ENCODE assay signal across 15 mouse cellular contexts in the genomic region with DNA sequence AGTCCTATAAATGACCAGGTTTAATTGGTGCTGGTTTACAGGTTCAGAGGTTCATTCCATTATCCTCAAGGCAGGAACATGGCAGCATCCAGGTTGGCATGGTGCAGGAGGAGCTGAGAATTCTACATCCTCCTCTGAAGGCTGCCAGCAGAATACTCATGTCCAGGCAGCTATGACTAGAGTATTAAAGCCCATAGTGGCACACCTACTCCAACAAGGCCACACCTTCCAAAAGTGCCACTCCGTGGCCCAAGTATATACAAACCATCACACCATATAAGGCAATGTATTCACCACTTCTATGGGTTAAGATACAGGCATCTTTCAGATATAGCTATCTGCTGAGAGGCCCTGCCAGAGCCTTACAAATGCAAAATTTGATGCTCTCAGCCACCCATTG.
"Had no signal": no experiment of that assay in that cellular context is flagged by ENCODE, and none has a peak within 500 bp of the region (broad histone marks: within the 10 kb centered on the region; RNA-seq: fewer than 3 reads in every experiment).

No protein-coding gene starts in this region.

- H3K9me3 ChIP-seq: limb, embryonic 12.5 days; lung, embryonic 15.5 days; megakaryocyte, embryonic 14.5 days; neural tube, embryonic 13.5 days had no signal

- H3K36me3 ChIP-seq: limb, embryonic 12.5 days; lung, embryonic 15.5 days; neural tube, embryonic 13.5 days had no signal

- H3K27me3 ChIP-seq: limb, embryonic 12.5 days; lung, embryonic 15.5 days; megakaryocyte, embryonic 14.5 days; neural tube, embryonic 13.5 days had no signal

- H3K4me1 ChIP-seq: limb, embryonic 12.5 days; lung, embryonic 15.5 days; neural tube, embryonic 13.5 days had no signal

- H3K9ac ChIP-seq: limb, embryonic 12.5 days; lung, embryonic 15.5 days; neural tube, embryonic 13.5 days had no signal

- H3K27ac ChIP-seq: layer of hippocampus, adult 2 months; limb, embryonic 12.5 days; lung, embryonic 15.5 days; macrophage; neural tube, embryonic 13.5 days; stomach, postnatal 0 days had no signal

- H3K4me2 ChIP-seq: limb, embryonic 12.5 days; lung, embryonic 15.5 days; midbrain, embryonic 11.5 days; neural tube, embryonic 13.5 days had no signal

- ATAC-seq: midbrain, embryonic 16.5 days had no signal

- DNase-seq: kidney, adult 18-20 months; kidney, postnatal 10 days; kidney, postnatal 4 days; lung, postnatal 14 days; right cerebral cortex, postnatal 14 days; thymus, postnatal 4 days had no signal

- H3K4me3 ChIP-seq: layer of hippocampus, adult 2 months; limb, embryonic 12.5 days; lung, embryonic 15.5 days; megakaryocyte, embryonic 14.5 days; neural tube, embryonic 13.5 days had no signal
